Mouse (Mus musculus): ENCODE data around the gene Armc7.
"Not testable (repeated sequence)": the region's sequence is repeated elsewhere in the genome, so short reads cannot be mapped to it uniquely, and the experiment has no call there.

- TF ChIP-seq CTCF (IDR thresholded peaks at IDR 0.05; ENCODE audit: control insufficient read depth, insufficient read depth, insufficient read length); CEBPB (IDR thresholded peaks at IDR 0.05; ENCODE audit: low read depth): not testable (repeated sequence)
Observed at GRCm38 (mm10) chr11:115526446-115526845, 51.0 kb downstream of the Armc7 start.
